Mouse (Mus musculus) brain, embryonic 14.5 days (tissue): Measurements from ENCODE around the gene Fcgr2b.

Source experiments
- CTCF ChIP-seq: fragments of 200-500 bp; IDR thresholded peaks from 2 replicates; pipeline ENCODE4 v1.5.1; 2012; ENCODE audit warnings: inconsistent platforms, mild to moderate bottlenecking, moderate library complexity, borderline replicate concordance; ENCODE audit not compliant: insufficient read depth, insufficient read length; ENCODE audit errors: extremely low read depth
- POLR2A ChIP-seq: fragments of 200-500 bp; IDR thresholded peaks from 2 replicates; pipeline ENCODE4 v1.6.1; 2012; ENCODE audit warnings: mild to moderate bottlenecking, inconsistent platforms, borderline replicate concordance; ENCODE audit not compliant: poor library complexity, insufficient read depth, insufficient read length, severe bottlenecking; ENCODE audit errors: extremely low read depth

GRCm38 (mm10) chr1:170978601-170979000 lies 2.3 kb upstream of the Fcgr2b start:
- TF ChIP-seq CTCF (no peak), POLR2A (no peak)
